Mouse (Mus musculus) layer of hippocampus, adult 2 months (tissue): ENCODE measurements at regions not wholly inside any gene's neighbourhood (a gene's known extent, or its start where the extent isn't known, plus 50 kb on each side); places are given as distances from the start of the nearest gene placed in this dataset.

Experiments
- DNase-seq, 2 experiments: peaks; one replicate each; pipeline ENCODE4 v3.0.0; 2022; ENCODE audit warnings: low spot score in 2 of 2
- H3K27ac ChIP-seq: fragments of 200-600 bp; 2 replicates; pipeline ENCODE4 v1.8.1; 2022
- H3K4me3 ChIP-seq: fragments of 200-600 bp; 2 replicates; pipeline ENCODE4 v1.8.1; 2022; ENCODE audit warnings: mild to moderate bottlenecking
- CTCF ChIP-seq: fragments of 200-600 bp; conservative IDR thresholded peaks from 2 replicates; pipeline ENCODE4 v1.8.1; 2022; ENCODE audit warnings: antibody characterized with exemption, mild to moderate bottlenecking, moderate library complexity

DNA sequence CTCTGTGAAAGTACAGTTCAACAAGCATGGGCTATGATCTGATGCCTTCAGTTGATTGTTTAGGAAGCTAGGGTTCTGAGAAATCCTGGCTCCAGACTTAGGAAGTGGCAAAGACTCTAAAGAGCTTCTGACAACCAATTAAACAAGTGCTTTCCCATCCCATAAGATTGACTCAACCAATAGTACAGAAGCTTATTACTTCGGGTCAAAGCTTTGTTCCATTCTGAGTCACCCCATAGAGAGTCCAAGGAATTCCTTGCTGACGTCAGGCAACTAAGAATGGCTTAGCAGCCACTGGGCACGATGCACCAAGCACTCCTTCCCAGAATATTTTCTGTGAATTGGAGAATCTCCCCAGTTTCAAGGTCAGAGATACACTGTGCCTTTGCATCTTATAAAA, 59.0 kb upstream of the Ntm start:
- no peak overlapping the region for H3K4me3 ChIP-seq
- no peak for DNase-seq
- H3K27ac ChIP-seq = no peak overlapping the region
- TF ChIP-seq CTCF = no peak

DNA sequence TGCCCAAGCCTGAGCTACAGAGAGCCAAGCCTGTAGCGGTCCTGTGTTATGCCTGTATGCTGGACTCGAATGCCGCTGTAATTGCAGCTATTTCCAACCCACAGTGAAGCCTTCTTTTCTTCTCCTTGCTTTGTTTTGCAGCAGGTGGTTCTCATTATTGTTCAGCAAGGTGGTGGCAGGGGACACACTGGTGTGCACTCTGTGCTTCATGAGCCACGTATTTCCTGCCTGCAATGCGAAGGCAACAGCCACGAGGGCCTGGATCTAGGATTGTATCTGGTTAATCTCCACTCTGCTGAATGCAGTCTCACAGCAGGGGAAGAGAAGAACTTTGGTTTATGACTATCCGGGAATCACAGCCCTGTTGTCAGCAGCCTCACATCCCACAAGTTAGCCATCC, 62.3 kb upstream of the Ntm start:
- Histone ChIP-seq H3K4me3 (no peak overlapping the region), H3K27ac (no peak overlapping the region)
- no peak for DNase-seq
- TF ChIP-seq CTCF = no peak

DNA sequence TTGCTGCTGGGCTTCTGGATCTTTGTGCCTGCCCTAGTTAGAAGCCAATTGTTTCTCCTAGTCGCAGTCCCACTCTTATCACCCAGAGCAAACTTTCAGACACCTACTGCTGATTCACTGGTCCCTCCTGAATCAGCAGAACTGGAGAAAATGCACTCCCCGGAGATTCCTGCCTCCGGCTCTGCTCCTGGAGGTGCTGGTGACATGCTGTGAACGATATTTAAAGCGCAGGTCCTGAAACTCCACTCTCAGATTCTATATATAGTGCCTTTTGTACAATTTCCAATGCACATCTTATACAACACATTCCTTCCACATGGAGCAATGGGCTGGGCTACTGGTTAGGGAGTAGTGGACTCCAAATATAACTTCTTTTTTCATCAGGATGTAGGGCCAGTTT, 64.0 kb upstream of the Ntm start:
- H3K4me3 ChIP-seq = no peak overlapping the region
- no peak for DNase-seq
- TF ChIP-seq CTCF = no peak
- H3K27ac ChIP-seq = no peak overlapping the region

DNA sequence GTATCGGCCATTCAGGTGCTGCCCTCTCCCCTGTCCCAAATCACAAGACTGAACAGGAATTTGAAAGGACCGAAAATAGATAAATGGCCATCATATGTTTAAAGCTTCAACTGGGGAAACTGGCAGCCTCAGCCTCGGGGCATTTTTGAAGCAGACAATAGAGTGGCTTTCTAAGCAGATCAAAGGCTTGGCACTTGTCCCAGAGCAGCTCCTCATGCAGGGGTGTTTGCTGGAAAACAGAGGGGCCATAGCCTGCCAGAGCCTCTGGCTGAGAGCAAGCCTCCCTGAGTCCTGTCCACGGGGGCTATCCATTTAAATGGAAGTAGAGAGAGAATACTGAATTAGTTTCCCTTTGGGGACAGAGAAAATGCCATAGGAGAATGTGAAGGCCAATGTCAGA, 77.5 kb upstream of the Ntm start:
- no peak for DNase-seq
- no peak for TF ChIP-seq CTCF
- Histone ChIP-seq H3K27ac (no peak overlapping the region), H3K4me3 (no peak overlapping the region)

DNA sequence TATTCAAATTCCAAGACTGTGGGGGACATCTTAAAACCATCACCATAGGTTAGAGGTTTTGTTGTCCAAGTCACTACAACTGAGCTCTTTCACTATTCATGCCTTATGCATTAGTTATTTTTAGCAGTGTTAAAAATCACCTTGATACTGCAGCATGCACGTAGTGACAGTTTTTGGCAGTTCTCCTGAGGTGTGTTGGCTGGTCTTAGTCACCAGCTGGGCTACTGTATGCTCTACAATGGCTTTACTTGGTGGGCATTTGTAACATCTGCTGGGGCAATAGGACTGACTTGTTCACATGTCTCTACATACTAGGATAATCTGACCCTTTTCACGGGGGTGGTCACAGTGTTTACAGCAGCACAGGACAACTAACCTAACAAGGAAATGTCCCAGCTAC, 101.6 kb upstream of the Ntm start:
- TF ChIP-seq CTCF = no peak
- no peak overlapping the region for H3K4me3 ChIP-seq
- H3K27ac ChIP-seq = no peak overlapping the region
- no peak for DNase-seq

DNA sequence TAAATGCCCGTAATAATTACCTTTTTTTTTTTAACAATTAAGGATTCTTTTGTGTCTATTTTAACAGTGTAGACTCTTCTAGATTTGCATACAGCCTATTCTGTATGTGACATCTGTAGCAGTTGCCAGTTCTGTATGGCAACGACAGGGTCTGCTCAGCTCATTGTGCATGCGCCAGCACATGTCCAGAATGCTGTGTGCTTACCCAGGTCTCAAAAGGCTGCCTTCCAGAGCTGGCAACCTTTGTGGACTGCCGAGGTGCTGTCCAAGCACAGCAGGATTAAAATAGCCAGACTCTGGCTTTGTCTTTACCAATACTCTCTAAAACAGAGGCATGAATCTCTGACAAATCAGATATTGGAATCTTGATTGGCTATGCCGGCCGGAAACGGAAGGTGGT, 105.0 kb upstream of the Ntm start:
- TF ChIP-seq CTCF = no peak
- Histone ChIP-seq H3K27ac (no peak overlapping the region), H3K4me3 (no peak overlapping the region)
- DNase-seq = no peak

DNA sequence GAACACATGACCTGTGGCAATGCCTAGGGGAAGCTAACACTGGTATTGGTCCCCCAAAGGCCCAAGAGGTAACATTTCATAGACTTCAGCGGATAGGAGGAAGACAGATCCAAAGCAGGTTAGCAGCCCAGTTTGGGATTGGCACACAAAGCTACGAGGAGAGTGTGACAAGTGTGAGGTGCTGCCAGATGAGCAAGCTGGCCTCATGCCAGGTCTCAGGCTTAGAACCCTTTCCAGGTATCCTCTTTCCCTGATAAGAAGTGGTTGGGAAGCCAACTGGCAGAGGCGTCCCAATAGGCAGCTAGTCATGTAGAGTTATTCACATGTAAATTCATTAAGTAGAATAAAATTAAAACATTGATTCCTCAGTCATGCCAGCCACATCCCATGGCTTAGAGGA, 112.3 kb upstream of the Ntm start:
- no peak overlapping the region for H3K27ac ChIP-seq
- TF ChIP-seq CTCF = no peak
- H3K4me3 ChIP-seq = no peak overlapping the region

DNA sequence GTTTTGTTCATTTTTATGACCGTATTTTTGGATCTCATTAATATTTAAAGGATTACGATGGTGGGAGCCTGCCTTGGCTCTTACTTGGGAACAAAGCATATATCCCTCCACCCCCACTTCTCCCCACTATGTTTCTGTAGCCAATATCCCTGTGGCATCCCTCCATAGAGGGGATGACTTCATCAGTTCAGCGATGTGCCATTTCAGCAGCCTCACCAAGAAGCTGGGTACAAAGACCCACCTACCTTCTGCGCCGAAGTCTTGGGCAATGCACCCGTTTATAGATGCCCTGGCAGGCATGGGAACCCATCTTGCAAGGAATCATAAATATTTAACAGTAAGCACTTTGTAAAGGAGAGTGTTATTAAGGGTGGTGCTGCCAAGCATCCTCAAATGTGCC, 113.1 kb upstream of the Ntm start:
- TF ChIP-seq CTCF = no peak
- Histone ChIP-seq H3K27ac (no peak overlapping the region), H3K4me3 (no peak overlapping the region)
- DNase-seq = peak; percentile 16 to 29

More for the DNA sequence above, 112.3 kb upstream of the Ntm start:
- DNase-seq = no peak

DNA sequence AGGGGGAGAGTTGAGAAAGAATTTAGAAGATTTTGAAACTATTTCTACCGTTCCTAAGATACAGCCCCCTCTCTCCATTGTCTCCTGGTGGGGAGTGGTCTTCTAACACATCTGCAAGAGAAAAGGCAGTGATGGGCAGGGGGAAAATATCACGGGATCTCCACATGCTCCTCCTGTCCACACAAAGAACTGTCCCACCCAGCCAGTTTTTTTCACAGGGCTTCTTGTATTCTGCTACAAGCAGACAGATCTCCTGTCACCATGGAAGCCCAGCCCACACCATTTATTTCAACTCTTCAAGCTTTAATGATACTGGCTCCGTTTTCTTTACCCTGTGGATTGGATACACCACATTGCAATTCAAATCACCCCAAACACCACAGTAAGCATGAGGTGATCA, 113.5 kb upstream of the Ntm start:
- H3K27ac ChIP-seq = no peak overlapping the region
- peak in 1 of 2 experiments; percentile 9 for DNase-seq
- TF ChIP-seq CTCF = no peak
- no peak overlapping the region for H3K4me3 ChIP-seq

DNA sequence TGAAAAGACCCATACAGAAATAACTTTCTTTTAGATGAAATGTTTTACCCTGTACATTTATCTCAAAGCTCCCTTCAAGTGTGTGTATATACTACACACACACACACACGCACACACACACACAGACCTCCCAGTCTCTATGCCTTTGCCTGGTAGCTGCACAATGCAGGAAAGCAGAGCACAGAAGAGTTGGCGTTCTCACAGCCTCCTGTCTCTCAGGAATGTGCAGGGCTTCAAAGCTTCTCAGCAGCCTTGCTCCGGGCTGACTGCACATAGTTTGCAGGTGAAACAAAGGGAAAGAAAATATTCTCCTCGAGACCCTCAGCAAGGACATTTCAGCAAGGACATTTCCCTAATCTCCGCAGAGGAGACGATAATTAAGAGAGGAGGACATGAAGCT, 139.0 kb upstream of the Ntm start:
- H3K27ac ChIP-seq = no peak overlapping the region
- DNase-seq = no peak
- no peak for TF ChIP-seq CTCF
- no peak overlapping the region for H3K4me3 ChIP-seq

DNA sequence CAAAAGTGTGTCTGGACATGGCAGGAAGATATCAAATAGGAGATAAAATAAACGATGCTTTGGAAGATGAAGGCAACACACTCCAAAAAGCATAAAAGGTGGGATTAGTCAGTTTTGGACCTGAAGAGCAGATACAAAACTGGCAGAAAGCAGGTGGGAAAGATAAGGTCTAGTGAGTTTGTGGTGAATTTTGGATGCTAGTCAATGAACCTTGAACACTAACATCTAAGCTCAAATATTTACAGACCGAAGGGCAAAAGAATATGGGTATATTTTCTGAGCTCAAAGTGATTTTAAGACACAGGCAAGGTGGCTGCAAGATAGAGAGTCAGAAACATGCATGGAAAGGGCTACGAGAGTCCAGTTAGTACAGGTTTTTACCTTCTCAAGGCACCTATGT, 159.4 kb upstream of the Ntm start:
- TF ChIP-seq CTCF = no peak
- H3K4me3 ChIP-seq = no peak overlapping the region
- no peak overlapping the region for H3K27ac ChIP-seq
- DNase-seq = no peak

DNA sequence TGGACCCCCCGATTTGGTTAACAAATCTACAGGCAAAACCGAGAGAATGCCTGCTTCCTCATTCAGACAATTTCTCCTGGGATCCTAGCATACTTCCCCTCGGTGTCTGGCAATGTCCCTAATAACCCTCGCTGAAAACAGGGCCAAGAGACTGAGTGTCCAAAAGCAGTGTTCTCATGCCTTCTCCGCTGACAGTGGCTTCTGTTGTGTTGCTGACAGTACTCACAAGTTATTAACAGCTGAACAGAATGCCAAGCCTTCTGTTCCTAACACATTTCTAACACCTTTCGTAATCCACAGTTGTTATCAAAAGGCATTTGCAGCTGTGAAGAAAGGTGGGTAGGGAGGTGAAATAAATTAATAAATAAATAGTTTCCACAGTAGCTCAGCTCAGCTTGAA, 166.2 kb upstream of the Ntm start:
- H3K27ac ChIP-seq = no peak overlapping the region
- TF ChIP-seq CTCF = no peak
- no peak overlapping the region for H3K4me3 ChIP-seq
- DNase-seq = no peak

DNA sequence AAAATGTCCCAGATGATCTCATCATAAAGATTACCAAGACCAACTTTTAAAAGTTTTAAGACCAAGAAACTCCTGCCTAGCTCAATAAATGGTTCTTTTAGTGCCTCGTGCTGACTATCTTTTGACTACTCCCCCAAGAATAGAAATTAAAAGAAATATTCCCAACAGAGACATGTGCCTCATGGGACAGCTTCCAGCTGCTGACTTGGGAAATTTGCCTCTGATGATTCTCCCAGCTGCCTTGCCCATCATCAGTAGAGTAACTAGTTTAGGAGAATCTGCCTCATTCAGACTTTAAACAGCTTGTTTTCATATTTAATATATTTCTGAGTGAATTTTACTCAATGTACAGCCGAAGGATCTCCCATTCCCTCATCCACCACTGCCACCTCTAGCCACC, 168.7 kb upstream of the Ntm start:
- no peak for DNase-seq
- H3K4me3 ChIP-seq = no peak overlapping the region
- TF ChIP-seq CTCF = no peak
- no peak overlapping the region for H3K27ac ChIP-seq

DNA sequence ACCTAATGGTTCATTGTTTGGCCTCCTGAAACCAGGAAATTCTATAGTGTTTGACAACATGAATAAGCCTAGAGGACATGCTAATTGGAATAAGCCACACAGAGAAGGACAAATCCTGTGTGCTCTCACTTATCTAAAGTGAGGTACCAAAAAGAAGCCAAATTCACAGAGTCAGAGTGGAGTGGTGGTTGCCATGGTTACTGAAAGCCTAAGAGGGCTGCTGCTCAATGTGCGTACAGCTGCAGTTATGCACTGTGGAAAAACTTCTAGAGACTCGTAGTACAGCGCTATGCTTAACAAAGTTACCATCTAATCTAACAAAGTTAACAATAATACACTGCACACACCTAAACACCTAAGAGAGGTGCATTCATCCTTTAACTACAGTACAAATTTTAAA, 171.4 kb upstream of the Ntm start:
- peak in 1 of 2 experiments; percentile 56 for DNase-seq
- TF ChIP-seq CTCF = no peak
- Histone ChIP-seq H3K4me3 (no peak overlapping the region), H3K27ac (no peak overlapping the region)

DNA sequence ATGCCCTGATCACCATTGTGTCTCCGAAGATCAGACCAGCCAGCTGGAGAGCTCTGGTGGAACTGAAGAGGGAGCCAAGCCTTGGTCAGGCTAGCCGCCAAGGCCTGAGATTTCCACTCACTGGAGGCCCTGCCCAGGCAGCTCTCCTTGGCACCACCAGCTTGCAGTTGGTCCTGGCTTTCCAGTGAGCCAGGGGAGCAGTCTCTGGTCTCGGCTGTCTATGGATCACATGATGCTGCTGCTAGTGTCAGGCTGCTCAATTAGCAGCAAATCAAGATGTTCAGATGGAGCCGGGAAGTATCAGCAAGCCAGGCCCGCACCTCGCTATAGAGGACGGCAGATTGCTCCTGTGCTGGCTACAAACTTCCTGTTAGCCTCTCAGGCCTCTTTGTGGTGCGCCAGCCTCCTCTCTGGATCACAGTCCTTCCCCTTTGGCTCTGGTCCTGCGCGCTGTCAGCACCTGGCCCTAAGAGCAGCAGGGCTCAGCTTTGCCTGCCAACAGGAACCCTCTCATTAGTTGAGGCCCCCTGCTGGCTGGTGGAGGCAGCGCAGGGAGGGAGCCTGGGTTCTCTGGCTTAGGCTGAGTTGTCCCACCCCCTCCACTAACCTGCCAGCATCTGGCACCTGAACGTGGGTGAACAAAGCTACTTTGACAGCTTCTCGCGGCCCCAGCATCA, 174.8 kb upstream of the Ntm start:
- peak; percentile 74 to 84 for DNase-seq
- peak; percentile 89 for TF ChIP-seq CTCF
- Histone ChIP-seq H3K4me3 (peak overlapping the region; percentile 34), H3K27ac (no peak overlapping the region)
